Mouse (Mus musculus) heart, postnatal 10 days (tissue): ENCODE results near the gene Prkag2. TPM values are rescaled to one million over a fixed set of nuclear protein-coding genes. Genes with fewer than 3 reads are reported as not detected.
"Not testable (repeated sequence)": the region's sequence is repeated elsewhere in the genome, so short reads cannot be mapped to it uniquely, and the experiment has no call there.

Experiments
- DNase-seq, 2 experiments: peaks; one replicate each; pipeline ENCODE4 v3.0.0; 2021
- intact Hi-C: fragments of 180-260 bp; cut with DNase I; formaldehyde crosslinking; loops from one replicate; pipeline ENCODE4 v1.15.1; 2025
- total RNA-seq, 2 experiments: library from RNA; stranded (reverse); gene quantifications; 2 replicates each; pipeline ENCODE4 v1.2.3; 2021

The Prkag2 gene
- total RNA-seq, 2 experiments from 2014 or later: 82.5 to 85.2 TPM

- intact Hi-C loops: loop anchor here (5.0 kb wide), 1 partner anchor 66 kb away; no protein-coding TSS in a partner anchor
- DNase-seq: no peak
Measured at GRCm38 (mm10) chr5:25088111-25088510, 12.3 kb downstream of the Prkag2 start.

- no peak for DNase-seq
- intact Hi-C loops: loop anchor here (5.0 kb wide), 1 partner anchor 65 kb away; no protein-coding TSS in a partner anchor
Measured at GRCm38 (mm10) chr5:25087064-25087463, 13.4 kb downstream of the Prkag2 start.

GRCm38 (mm10) chr5:25086234-25086633 lies 14.2 kb downstream of the Prkag2 start:
- peak; percentile 83 for DNase-seq
- intact Hi-C loops: loop anchor here (5.0 kb wide), 1 partner anchor 64 kb away; no protein-coding TSS in a partner anchor

- DNase-seq: no peak
- intact Hi-C loops: loop anchor here (5.0 kb wide), 1 partner anchor 63 kb away; no protein-coding TSS in a partner anchor
Measured at GRCm38 (mm10) chr5:25085170-25085569, 15.3 kb downstream of the Prkag2 start.

- intact Hi-C loops: loop anchor here (2.0 to 5.0 kb wide), 3 partner anchors 42 to 182 kb away; no protein-coding TSS in a partner anchor
- DNase-seq: no peak
Measured at GRCm38 (mm10) chr5:25083816-25084215, 16.6 kb downstream of the Prkag2 start.

GRCm38 (mm10) chr5:25082542-25082941 lies 17.9 kb downstream of the Prkag2 start:
- intact Hi-C loops: loop anchor here (2.0 to 5.0 kb wide), 3 partner anchors 40 to 180 kb away; no protein-coding TSS in a partner anchor
- DNase-seq: peak; percentile 68 to 74

GRCm38 (mm10) chr5:25081545-25081944 lies 18.9 kb downstream of the Prkag2 start:
- no peak for DNase-seq
- intact Hi-C loops: loop anchor here (5.0 kb wide), 2 partner anchors 39 to 179 kb away; no protein-coding TSS in a partner anchor

GRCm38 (mm10) chr5:25080994-25081393 lies 19.4 kb downstream of the Prkag2 start:
- DNase-seq: no peak
- intact Hi-C loops: loop anchor here (5.0 kb wide), 2 partner anchors 39 to 179 kb away; no protein-coding TSS in a partner anchor

- DNase-seq: no peak
- intact Hi-C loops: loop anchor here (5.0 kb wide), 2 partner anchors 38 to 178 kb away; no protein-coding TSS in a partner anchor
Measured at GRCm38 (mm10) chr5:25080438-25080945, 19.9 kb downstream of the Prkag2 start.

- DNase-seq: no peak
- intact Hi-C loops: loop anchor here (5.0 kb wide), 2 partner anchors 38 to 178 kb away; no protein-coding TSS in a partner anchor
Measured at GRCm38 (mm10) chr5:25079766-25080265, 20.6 kb downstream of the Prkag2 start.

- intact Hi-C loops: no loop called here
- DNase-seq: peak in 1 of 2 experiments; percentile 56
Measured at GRCm38 (mm10) chr5:25077873-25078651, 22.4 kb downstream of the Prkag2 start.

GRCm38 (mm10) chr5:25077258-25077657 lies 23.2 kb downstream of the Prkag2 start:
- DNase-seq, intact Hi-C loops: not testable (repeated sequence)

- intact Hi-C loops: no loop called here
- DNase-seq: no peak
Measured at GRCm38 (mm10) chr5:25075623-25076022, 24.8 kb downstream of the Prkag2 start.

GRCm38 (mm10) chr5:25069815-25070214 lies 30.6 kb downstream of the Prkag2 start:
- DNase-seq: peak in 1 of 2 experiments; percentile 17
- intact Hi-C loops: no loop called here

GRCm38 (mm10) chr5:25067122-25067521 lies 33.3 kb downstream of the Prkag2 start:
- intact Hi-C loops: no loop called here
- DNase-seq: peak; percentile 84 to 85

- intact Hi-C loops: no loop called here
- DNase-seq: no peak
Measured at GRCm38 (mm10) chr5:25064270-25065232, 35.9 kb downstream of the Prkag2 start.

GRCm38 (mm10) chr5:25062506-25063132 lies 37.8 kb downstream of the Prkag2 start:
- DNase-seq: no peak
- intact Hi-C loops: no loop called here

GRCm38 (mm10) chr5:25058853-25059741 lies 41.3 kb downstream of the Prkag2 start:
- intact Hi-C loops: no loop called here
- DNase-seq: peak; percentile 33 to 41

- intact Hi-C loops: no loop called here
- peak; percentile 71 for DNase-seq
Measured at GRCm38 (mm10) chr5:25058417-25058816, 42.0 kb downstream of the Prkag2 start.
